Mouse (Mus musculus) cerebellum, adult 2 months (tissue): ENCODE results near the gene Rapgef5. TPM values are rescaled to one million over a fixed set of nuclear protein-coding genes. Genes with fewer than 3 reads are reported as not detected.
A peak's percentile ranks its signal among the peaks of the same experiment; 100 is the strongest.

Source experiments
- DNase-seq, 2 experiments: peaks; one replicate each; pipeline ENCODE4 v3.0.0; 2021
- H3K27ac ChIP-seq: fragments of 200-500 bp; 2 replicates; pipeline ENCODE4 v1.5.1; 2012; ENCODE audit warnings: low read length, control low read depth, inconsistent platforms; ENCODE audit not compliant: insufficient read depth
- H3K27me3 ChIP-seq: fragments of 200-500 bp; 2 replicates; pipeline ENCODE4 v1.6.1; 2012; ENCODE audit warnings: inconsistent platforms, mild to moderate bottlenecking, low read length, moderate library complexity; ENCODE audit not compliant: control insufficient read depth, insufficient read depth
- H3K4me1 ChIP-seq: fragments of 200-500 bp; 2 replicates; pipeline ENCODE4 v1.6.1; 2011; ENCODE audit warnings: low read length; ENCODE audit not compliant: control insufficient read depth, insufficient read depth
- H3K4me3 ChIP-seq: fragments of 200-500 bp; replicated peaks from 2 replicates; pipeline ENCODE3; 2011; ENCODE audit warnings: mild to moderate bottlenecking, low read depth, low read length, control low read depth; ENCODE audit not compliant: insufficient read depth
- CTCF ChIP-seq: fragments of 200-500 bp; IDR thresholded peaks from 2 replicates; pipeline ENCODE4 v1.5.1; 2011; ENCODE audit warnings: low read depth, mild to moderate bottlenecking, control low read depth, low read length, moderate library complexity, borderline replicate concordance; ENCODE audit not compliant: insufficient read depth
- POLR2A ChIP-seq: fragments of 200-500 bp; IDR thresholded peaks from 2 replicates; pipeline ENCODE4 v1.6.1; 2011; ENCODE audit warnings: low read length, control low read depth, borderline replicate concordance; ENCODE audit not compliant: insufficient read depth
- WGBS: fragments of 180-500 bp; shearing (Covaris S2); methylation state at CpG from one replicate; pipeline ENCODE4 v1.1.7; 2018; 5-methylcytosine and 5-hydroxymethylcytosine counted together
- polyA plus RNA-seq: library from polyadenylated mRNA; depleted of rRNA; stranded (reverse); fragments of >200 nt; gene quantifications from 2 replicates; pipeline ENCODE4 v1.2.3, GENCODE M21; 2012

Gene Rapgef5
- polyA plus RNA-seq, 1 experiment, result 26.7 TPM

- Histone ChIP-seq H3K4me3 (no peak overlapping the region), H3K27me3 (no peaks in the 10 kb centered on the region), H3K4me1 (no peaks in the 10 kb centered on the region), H3K27ac (no peak overlapping the region)
- DNase-seq, result no peak
- TF ChIP-seq CTCF (no peak), POLR2A (no peak)
- 97% methylated on average over 3 of the region's 3 CpGs for WGBS
Observed at GRCm38 (mm10) chr12:117562085-117562484, 45.8 kb downstream of the Rapgef5 start.

- Histone ChIP-seq H3K27ac (no peak overlapping the region), H3K4me3 (no peak overlapping the region), H3K4me1 (no peaks in the 10 kb centered on the region), H3K27me3 (no peaks in the 10 kb centered on the region)
- 70% methylated on average over 6 of the region's 6 CpGs for WGBS
- no peak for DNase-seq
- no peak for TF ChIP-seq POLR2A
- no peak for TF ChIP-seq CTCF
Observed at GRCm38 (mm10) chr12:117563859-117564258, 47.6 kb downstream of the Rapgef5 start.

- no peak overlapping the region for H3K27ac ChIP-seq
- no peaks in the 10 kb centered on the region for H3K27me3 ChIP-seq
- H3K4me3 ChIP-seq, result no peak overlapping the region
- no peaks in the 10 kb centered on the region for H3K4me1 ChIP-seq
- DNase-seq, result no peak
- TF ChIP-seq POLR2A, result no peak
- TF ChIP-seq CTCF, result no peak
- 80% methylated on average over 4 of the region's 4 CpGs for WGBS
Observed at GRCm38 (mm10) chr12:117566298-117566697, 50.0 kb downstream of the Rapgef5 start.

GRCm38 (mm10) chr12:117569671-117570070 lies 53.4 kb downstream of the Rapgef5 start:
- Histone ChIP-seq H3K4me3 (no peak overlapping the region), H3K4me1 (no peaks in the 10 kb centered on the region), H3K27me3 (no peaks in the 10 kb centered on the region), H3K27ac (no peak overlapping the region)
- 80% methylated on average over 2 of the region's 2 CpGs for WGBS
- no peak for TF ChIP-seq POLR2A
- TF ChIP-seq CTCF, result no peak
- no peak for DNase-seq

DNA sequence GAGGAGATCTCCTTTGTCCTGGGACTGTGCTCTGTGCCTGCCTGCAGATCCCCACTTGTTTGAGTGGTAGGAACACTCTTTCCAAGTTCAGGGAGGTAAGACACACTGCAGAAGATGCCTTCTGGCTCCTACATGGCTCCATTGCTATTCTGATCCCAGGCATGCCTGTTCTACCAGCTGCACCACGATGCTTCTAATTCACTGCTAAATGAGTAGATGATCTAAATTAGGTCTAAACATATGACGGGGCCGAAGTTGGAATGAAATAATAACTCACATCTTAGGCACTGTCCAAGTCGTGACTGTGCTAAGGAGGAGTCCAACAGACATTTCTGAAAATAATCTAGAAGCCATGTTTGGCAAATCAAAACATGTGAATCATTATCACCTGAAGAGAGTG lies 68.0 kb downstream of the Rapgef5 start:
- Histone ChIP-seq H3K27me3 (no peaks in the 10 kb centered on the region), H3K27ac (no peak overlapping the region), H3K4me3 (no peak overlapping the region), H3K4me1 (no peaks in the 10 kb centered on the region)
- WGBS, result 87% methylated on average over 4 of the region's 4 CpGs
- TF ChIP-seq CTCF, result no peak
- TF ChIP-seq POLR2A, result no peak
- no peak for DNase-seq

GRCm38 (mm10) chr12:117585390-117585789 lies 69.1 kb downstream of the Rapgef5 start:
- H3K4me3 ChIP-seq, result no peak overlapping the region
- no peak overlapping the region for H3K27ac ChIP-seq
- no peaks in the 10 kb centered on the region for H3K27me3 ChIP-seq
- H3K4me1 ChIP-seq, result no peaks in the 10 kb centered on the region
- TF ChIP-seq CTCF (no peak), POLR2A (no peak)
- no peak for DNase-seq
- 90% methylated on average over 2 of the region's 2 CpGs for WGBS

DNA sequence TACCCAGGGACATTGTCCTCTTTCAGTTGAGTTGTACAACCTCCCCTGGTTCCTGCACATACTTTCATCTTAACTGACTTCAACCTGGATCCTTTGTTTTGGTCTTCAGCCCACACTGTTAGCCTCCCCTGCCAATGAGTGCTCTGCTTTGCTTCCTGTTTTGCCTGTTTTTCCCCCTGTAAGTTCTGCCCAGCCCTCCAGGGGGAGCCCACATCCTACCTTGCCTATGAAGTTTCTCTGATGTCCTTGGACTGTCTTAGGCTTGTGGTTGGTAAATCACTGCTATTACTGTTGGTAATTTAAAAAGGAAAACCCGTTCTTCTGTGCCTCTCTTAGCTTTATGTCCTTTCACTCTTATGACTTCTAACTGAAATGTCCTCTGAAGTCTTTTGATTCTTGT lies 69.8 kb downstream of the Rapgef5 start:
- 42% methylated on average over 1 of the region's 1 CpGs for WGBS
- Histone ChIP-seq H3K27ac (no peak overlapping the region), H3K4me3 (no peak overlapping the region), H3K27me3 (no peaks in the 10 kb centered on the region), H3K4me1 (no peaks in the 10 kb centered on the region)
- DNase-seq, result peak; percentile 13 to 18
- TF ChIP-seq POLR2A, result no peak
- peak; percentile 49 for TF ChIP-seq CTCF

DNA sequence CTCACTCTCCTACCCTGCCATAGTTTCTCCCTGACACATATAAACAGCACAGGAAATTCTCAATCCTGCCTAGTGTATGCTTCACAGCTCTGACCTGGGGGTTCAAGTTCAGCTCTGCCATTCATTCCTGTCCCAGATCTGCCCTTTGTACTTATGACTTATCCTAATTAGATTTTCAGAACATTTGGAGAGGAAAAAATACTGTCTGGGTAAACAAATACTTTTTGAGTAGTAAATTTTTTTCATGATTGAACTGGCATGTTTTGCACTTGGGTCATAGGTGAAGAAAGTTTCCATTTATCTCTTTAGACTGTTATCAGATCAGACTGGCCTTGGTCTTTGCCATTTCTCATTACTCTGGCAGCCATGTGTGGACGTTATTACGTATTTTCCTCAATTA lies 72.9 kb downstream of the Rapgef5 start:
- Histone ChIP-seq H3K4me3 (no peak overlapping the region), H3K27me3 (no peaks in the 10 kb centered on the region), H3K27ac (no peak overlapping the region), H3K4me1 (no peaks in the 10 kb centered on the region)
- TF ChIP-seq CTCF (no peak), POLR2A (no peak)
- WGBS, result 94% methylated on average over 2 of the region's 2 CpGs
- no peak for DNase-seq
